Mouse (Mus musculus) embryonic facial prominence, embryonic 14.5 days (tissue): ENCODE measurements at regions not wholly inside any gene's neighbourhood (a gene's known extent, or its start where the extent isn't known, plus 50 kb on each side); places are given as distances from the start of the nearest gene placed in this dataset.

Source experiments
- ATAC-seq: fragments of 200-750 bp; cut with Nextera tagmentation; 2 replicates; pipeline ENCODE4 v1.8.0; 2017; ENCODE audit warnings: low read depth, moderate number of reproducible peaks, moderate TSS enrichment
- DNase-seq: peaks from one replicate; pipeline ENCODE4 v3.0.0-alpha.2; 2015; ENCODE audit warnings: low spot score
- H3K27ac ChIP-seq: fragments of 300-500 bp; sonication (generic); replicated peaks from 2 replicates; pipeline ENCODE4 v1.5.1; 2014; ENCODE audit warnings: low read depth, mild to moderate bottlenecking, low read length, moderate library complexity
- H3K27me3 ChIP-seq: fragments of 300-500 bp; sonication (generic); replicated peaks from 2 replicates; pipeline ENCODE4 v1.6.1; 2014; ENCODE audit warnings: low read length; ENCODE audit not compliant: control insufficient read depth, insufficient read depth
- H3K36me3 ChIP-seq: fragments of 300-500 bp; sonication (generic); 2 replicates; pipeline ENCODE4 v1.6.1; 2014; ENCODE audit warnings: low read length, mixed read lengths; ENCODE audit not compliant: control insufficient read depth, insufficient read depth
- H3K4me1 ChIP-seq: fragments of 300-500 bp; sonication (generic); 2 replicates; pipeline ENCODE4 v1.6.1; 2014; ENCODE audit warnings: antibody characterized with exemption, low read length; ENCODE audit not compliant: control insufficient read depth, insufficient read depth
- H3K4me2 ChIP-seq: fragments of 300-500 bp; sonication (generic); 2 replicates; pipeline ENCODE4 v1.6.1; 2014; ENCODE audit warnings: low read depth, mild to moderate bottlenecking, low read length, moderate library complexity, mixed read lengths
- H3K4me3 ChIP-seq: fragments of 300-500 bp; sonication (generic); 2 replicates; pipeline ENCODE4 v1.5.1; 2014; ENCODE audit warnings: low read depth, mild to moderate bottlenecking, low read length
- H3K9ac ChIP-seq: fragments of 300-500 bp; sonication (generic); 2 replicates; pipeline ENCODE4 v1.6.1; 2014; ENCODE audit warnings: low read depth, mild to moderate bottlenecking, low read length, moderate library complexity, mixed read lengths
- H3K9me3 ChIP-seq: fragments of 300-500 bp; sonication (generic); 2 replicates; pipeline ENCODE4 v1.6.1; 2016; ENCODE audit warnings: low read length; ENCODE audit not compliant: control insufficient read depth
- WGBS: fragments of 180-500 bp; shearing (Covaris S2); extraction: QIAGEN DNeasy Blood & Tissue Kit; methylation state at CpG from one replicate; pipeline ENCODE4 v1.1.7; 2014; 5-methylcytosine and 5-hydroxymethylcytosine counted together

GRCm38 (mm10) chr2:114340578-114341293, 139.5 kb upstream of the Zfp770 start:
- Histone ChIP-seq H3K27ac (no peak overlapping the region), H3K4me1 (no peaks in the 10 kb centered on the region), H3K9ac (no peak overlapping the region), H3K4me2 (no peak overlapping the region), H3K4me3 (no peak overlapping the region), H3K27me3 (no peaks in the 10 kb centered on the region), H3K36me3 (no peaks in the 10 kb centered on the region), H3K9me3 (no peaks in the 10 kb centered on the region)
- 85% methylated on average over 9 of the region's 9 CpGs for WGBS
- DNase-seq (no peak), ATAC-seq (no peak)

GRCm38 (mm10) chr2:114301746-114302145, 100.5 kb upstream of the Zfp770 start:
- H3K27me3 ChIP-seq: no peaks in the 10 kb centered on the region
- no peak overlapping the region for H3K9ac ChIP-seq
- H3K4me2 ChIP-seq: no peak overlapping the region
- no peak overlapping the region for H3K4me3 ChIP-seq
- no peaks in the 10 kb centered on the region for H3K4me1 ChIP-seq
- no peak overlapping the region for H3K27ac ChIP-seq
- H3K9me3 ChIP-seq: no peaks in the 10 kb centered on the region
- no peak for DNase-seq
- 70% methylated on average over 3 of the region's 3 CpGs for WGBS
- ATAC-seq: no peak
- no peaks in the 10 kb centered on the region for H3K36me3 ChIP-seq

GRCm38 (mm10) chr2:114295110-114295509, 93.8 kb upstream of the Zfp770 start:
- 47% methylated on average over 1 of the region's 1 CpGs for WGBS
- no peak overlapping the region for H3K4me3 ChIP-seq
- H3K4me1 ChIP-seq: no peaks in the 10 kb centered on the region
- DNase-seq (no peak), ATAC-seq (no peak)
- no peaks in the 10 kb centered on the region for H3K9me3 ChIP-seq
- no peaks in the 10 kb centered on the region for H3K36me3 ChIP-seq
- no peak overlapping the region for H3K4me2 ChIP-seq
- no peak overlapping the region for H3K9ac ChIP-seq
- H3K27me3 ChIP-seq: no peaks in the 10 kb centered on the region
- no peak overlapping the region for H3K27ac ChIP-seq

GRCm38 (mm10) chr2:114291387-114291786, 90.1 kb upstream of the Zfp770 start:
- H3K9ac ChIP-seq: no peak overlapping the region
- ATAC-seq (no peak), DNase-seq (no peak)
- 71% methylated on average over 5 of the region's 5 CpGs for WGBS
- no peaks in the 10 kb centered on the region for H3K36me3 ChIP-seq
- H3K4me1 ChIP-seq: no peaks in the 10 kb centered on the region
- H3K27ac ChIP-seq: no peak overlapping the region
- no peaks in the 10 kb centered on the region for H3K9me3 ChIP-seq
- no peaks in the 10 kb centered on the region for H3K27me3 ChIP-seq
- no peak overlapping the region for H3K4me2 ChIP-seq
- H3K4me3 ChIP-seq: no peak overlapping the region

- Histone ChIP-seq H3K27me3 (no peaks in the 10 kb centered on the region), H3K36me3 (no peaks in the 10 kb centered on the region), H3K27ac (no peak overlapping the region), H3K4me3 (no peak overlapping the region), H3K9ac (no peak overlapping the region), H3K4me2 (no peak overlapping the region), H3K4me1 (no peaks in the 10 kb centered on the region), H3K9me3 (no peaks in the 10 kb centered on the region)
- DNase-seq (peak; percentile 20), ATAC-seq (peak; percentile 41; the same call in 1 of the 2 replicates)
Observed at GRCm38 (mm10) chr2:114275536-114275935, 74.3 kb upstream of the Zfp770 start.

- Histone ChIP-seq H3K27me3 (no peaks in the 10 kb centered on the region), H3K9ac (no peak overlapping the region), H3K4me2 (peak overlapping the region; percentile 30), H3K27ac (no peak overlapping the region), H3K36me3 (no peaks in the 10 kb centered on the region), H3K9me3 (no peaks in the 10 kb centered on the region), H3K4me3 (peak overlapping the region; percentile 16; the same call in 1 of the 2 replicates), H3K4me1 (no peaks in the 10 kb centered on the region)
- peak; percentile 54 for DNase-seq
- 0 out of 2 replicates have a peak, but pooled peaks have one; percentile 63 for ATAC-seq
- WGBS: 33% methylated on average over 8 of the region's 8 CpGs
Observed at GRCm38 (mm10) chr2:114260397-114261071, 59.3 kb upstream of the Zfp770 start.

GRCm38 (mm10) chr2:114259539-114259938, 58.3 kb upstream of the Zfp770 start:
- no peak overlapping the region for H3K4me2 ChIP-seq
- DNase-seq: no peak
- no peak for ATAC-seq
- no peak overlapping the region for H3K27ac ChIP-seq
- 78% methylated on average over 4 of the region's 4 CpGs for WGBS
- no peaks in the 10 kb centered on the region for H3K27me3 ChIP-seq
- H3K36me3 ChIP-seq: no peaks in the 10 kb centered on the region
- H3K9me3 ChIP-seq: no peaks in the 10 kb centered on the region
- H3K4me3 ChIP-seq: no peak overlapping the region
- no peaks in the 10 kb centered on the region for H3K4me1 ChIP-seq
- H3K9ac ChIP-seq: no peak overlapping the region
